Mouse (Mus musculus): ENCODE results near the gene Nkx2-3.
A peak's percentile ranks its signal among the peaks of the same experiment; 100 is the strongest.

The Nkx2-3 gene

GRCm38 (mm10) chr19:43612051-43612450 is at the start of gene Nkx2-3:
Gene Nkx2-3, plus strand, starts transcription at chr19:43612325.
- DNase-seq (ENCODE audit: low read depth in 2 of 2, low spot score in 2 of 2): no peak

GRCm38 (mm10) chr19:43563166-43563565 is 49.0 kb upstream of the Nkx2-3 start:
- DNase-seq (ENCODE audit: low read depth in 2 of 2, low spot score in 2 of 2): no peak

- no peak for DNase-seq (ENCODE audit: low read depth in 2 of 2, low spot score in 2 of 2)
Measured at GRCm38 (mm10) chr19:43568298-43568697, 43.8 kb upstream of the Nkx2-3 start.

GRCm38 (mm10) chr19:43569133-43569532 is 43.0 kb upstream of the Nkx2-3 start:
- no peak for DNase-seq (ENCODE audit: low read depth in 2 of 2, low spot score in 2 of 2)

GRCm38 (mm10) chr19:43570831-43571790 is 41.0 kb upstream of the Nkx2-3 start:
- DNase-seq (ENCODE audit: low read depth in 2 of 2, low spot score in 2 of 2): peak; percentile 42 to 63

- no peak for DNase-seq (ENCODE audit: low read depth in 2 of 2, low spot score in 2 of 2)
Measured at GRCm38 (mm10) chr19:43579081-43579796, 32.9 kb upstream of the Nkx2-3 start.

- no peak for DNase-seq (ENCODE audit: low read depth in 2 of 2, low spot score in 2 of 2)
Measured at GRCm38 (mm10) chr19:43581185-43581584, 30.9 kb upstream of the Nkx2-3 start.

GRCm38 (mm10) chr19:43583192-43583591 is 28.9 kb upstream of the Nkx2-3 start:
- no peak for DNase-seq (ENCODE audit: low read depth in 2 of 2, low spot score in 2 of 2)

GRCm38 (mm10) chr19:43583595-43583994 is 28.5 kb upstream of the Nkx2-3 start:
- no peak for DNase-seq (ENCODE audit: low read depth in 2 of 2, low spot score in 2 of 2)

GRCm38 (mm10) chr19:43584788-43585187 is 27.3 kb upstream of the Nkx2-3 start:
- no peak for DNase-seq (ENCODE audit: low read depth in 2 of 2, low spot score in 2 of 2)

GRCm38 (mm10) chr19:43592026-43592425 is 20.1 kb upstream of the Nkx2-3 start:
- DNase-seq (ENCODE audit: low read depth in 2 of 2, low spot score in 2 of 2): no peak

- DNase-seq (ENCODE audit: low read depth in 2 of 2, low spot score in 2 of 2): no peak
Measured at GRCm38 (mm10) chr19:43596981-43597380, 15.1 kb upstream of the Nkx2-3 start.

- DNase-seq (ENCODE audit: low read depth in 2 of 2, low spot score in 2 of 2): no peak
Measured at GRCm38 (mm10) chr19:43598741-43599660, 13.1 kb upstream of the Nkx2-3 start.

GRCm38 (mm10) chr19:43599776-43600544 is 12.2 kb upstream of the Nkx2-3 start:
- no peak for DNase-seq (ENCODE audit: low read depth in 2 of 2, low spot score in 2 of 2)

GRCm38 (mm10) chr19:43600545-43601331 is 11.4 kb upstream of the Nkx2-3 start:
- DNase-seq (ENCODE audit: low read depth in 2 of 2, low spot score in 2 of 2): no peak

- DNase-seq (ENCODE audit: low read depth in 2 of 2, low spot score in 2 of 2): no peak
Measured at GRCm38 (mm10) chr19:43601440-43601839, 10.7 kb upstream of the Nkx2-3 start.

GRCm38 (mm10) chr19:43601996-43602590 is 10.0 kb upstream of the Nkx2-3 start:
- no peak for DNase-seq (ENCODE audit: low read depth in 2 of 2, low spot score in 2 of 2)

GRCm38 (mm10) chr19:43603521-43603920 is 8.6 kb upstream of the Nkx2-3 start:
- DNase-seq (ENCODE audit: low read depth in 2 of 2, low spot score in 2 of 2): no peak

- DNase-seq (ENCODE audit: low read depth in 2 of 2, low spot score in 2 of 2): no peak
Measured at GRCm38 (mm10) chr19:43604492-43605120, 7.5 kb upstream of the Nkx2-3 start.

All from CD8-positive naive resting alpha-beta T cell, adult 2 months (primary cell).